Mouse (Mus musculus) forebrain, embryonic 14.5 days (tissue): ENCODE results near the gene Krtap19-5. TPM values are rescaled to one million over a fixed set of nuclear protein-coding genes. Genes with fewer than 3 reads are reported as not detected.

ENCODE experiments used
- ATAC-seq: fragments of 200-750 bp; cut with Nextera tagmentation; 2 replicates; pipeline ENCODE4 v1.8.0; 2017; ENCODE audit warnings: mild to moderate bottlenecking, moderate library complexity
- DNase-seq: peaks from one replicate; pipeline ENCODE4 v3.0.0-alpha.2; 2015; ENCODE audit warnings: low spot score
- H3K27ac ChIP-seq: fragments of 300-500 bp; sonication (generic); 2 replicates; pipeline ENCODE4 v1.5.1; 2014; ENCODE audit warnings: low read depth, mild to moderate bottlenecking, control low read depth, low read length, moderate library complexity
- H3K27me3 ChIP-seq: fragments of 300-500 bp; sonication (generic); replicated peaks from 2 replicates; pipeline ENCODE4 v1.6.1; 2014; ENCODE audit warnings: low read length, control low read depth, mixed read lengths; ENCODE audit not compliant: control insufficient read depth, insufficient read depth
- H3K36me3 ChIP-seq: fragments of 300-500 bp; sonication (generic); 2 replicates; pipeline ENCODE4 v1.6.1; 2014; ENCODE audit warnings: low read length, control low read depth; ENCODE audit not compliant: control insufficient read depth, insufficient read depth
- H3K4me1 ChIP-seq: fragments of 300-500 bp; sonication (generic); 2 replicates; pipeline ENCODE4 v1.6.1; 2014; ENCODE audit warnings: antibody characterized with exemption, low read length, control low read depth; ENCODE audit not compliant: control insufficient read depth, insufficient read depth
- H3K4me2 ChIP-seq: fragments of 300-500 bp; sonication (generic); 2 replicates; pipeline ENCODE4 v1.6.1; 2014; ENCODE audit warnings: mild to moderate bottlenecking, control low read depth, low read length
- H3K4me3 ChIP-seq: fragments of 300-500 bp; sonication (generic); 2 replicates; pipeline ENCODE4 v1.5.1; 2014; ENCODE audit warnings: low read depth, low read length, control low read depth
- H3K9ac ChIP-seq: fragments of 300-500 bp; sonication (generic); 2 replicates; pipeline ENCODE4 v1.6.1; 2014; ENCODE audit warnings: mild to moderate bottlenecking, low read length, control low read depth, moderate library complexity
- H3K9me3 ChIP-seq: fragments of 300-500 bp; sonication (generic); replicated peaks from 2 replicates; pipeline ENCODE4 v1.6.1; 2016; ENCODE audit warnings: low read length, control low read depth, mixed read lengths; ENCODE audit not compliant: control insufficient read depth
- WGBS: fragments of 180-500 bp; shearing (Covaris S2); extraction: QIAGEN DNeasy Blood & Tissue Kit; methylation state at CpG from one replicate; pipeline ENCODE4 v1.1.7; 2014; 5-methylcytosine and 5-hydroxymethylcytosine counted together
- polyA plus RNA-seq: library from polyadenylated mRNA; unstranded; fragments of >200 nt; fragmentation: Nextera tagmentation; extraction: Ambion mirVana; gene quantifications from 2 replicates; pipeline ENCODE4 v1.2.1, GENCODE M21; 2014

Krtap19-5 gene
- not detected in 2 replicates for polyA plus RNA-seq

DNA sequence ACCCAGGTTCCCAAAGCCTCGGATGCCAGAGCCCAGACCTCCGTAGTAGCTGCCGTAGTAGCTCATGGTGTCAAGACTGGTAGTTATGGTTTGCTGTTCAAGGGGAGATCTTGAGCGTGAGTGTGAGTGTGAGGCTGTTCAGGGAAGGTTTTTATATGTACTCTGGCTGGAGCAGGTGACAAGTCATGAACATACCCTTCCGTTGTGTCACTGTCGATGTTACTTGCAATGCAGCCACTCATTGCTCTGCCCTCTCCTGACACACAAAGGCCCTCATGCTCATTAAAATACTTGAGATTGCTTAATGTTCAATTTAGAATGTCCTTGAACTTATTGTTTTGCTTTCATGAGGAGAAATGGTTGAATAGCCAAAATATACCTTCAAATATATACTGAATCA, at the start of gene Krtap19-5:
Gene Krtap19-5, minus strand, starts transcription at position 101 of the 400 bp plus-strand sequence.
- 94% methylated on average over 6 of the region's 6 CpGs for WGBS
- DNase-seq (no peak), ATAC-seq (no peak)
- Histone ChIP-seq H3K4me2 (no peak within 1 kb of the TSS), H3K4me1 (no peaks in the 10 kb centered on the region), H3K27ac (no peak within 1 kb of the TSS), H3K4me3 (no peak within 1 kb of the TSS), H3K9ac (no peak within 1 kb of the TSS), H3K27me3 (no peaks in the 10 kb centered on the region), H3K9me3 (no peaks in the 10 kb centered on the region), H3K36me3 (no peaks in the 10 kb centered on the region)

DNA sequence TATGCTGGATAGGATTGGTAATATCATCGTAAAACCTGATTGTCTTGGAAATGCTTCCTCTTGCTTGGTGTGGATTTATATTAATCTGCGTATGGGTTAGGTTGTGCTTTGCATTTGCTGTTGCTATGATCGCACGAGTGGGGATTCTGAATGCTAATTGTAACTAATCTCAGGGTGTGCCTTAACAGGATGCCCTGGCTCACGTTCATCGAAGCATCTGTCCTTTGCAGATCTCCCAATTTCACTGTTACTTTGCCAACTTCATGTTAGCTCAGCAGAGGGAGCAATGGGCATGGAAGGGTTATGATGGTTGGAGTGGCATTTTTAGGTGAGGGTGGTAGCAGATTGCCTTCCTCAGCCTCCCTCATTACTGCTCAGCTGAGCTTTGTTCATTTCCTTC, 44.8 kb upstream of the Krtap19-5 start:
- 69% methylated on average over 6 of the region's 6 CpGs for WGBS
- peak; percentile 51 for DNase-seq
- Histone ChIP-seq H3K27ac (no peak overlapping the region), H3K9me3 (no peaks in the 10 kb centered on the region), H3K4me3 (no peak overlapping the region), H3K36me3 (no peaks in the 10 kb centered on the region), H3K27me3 (no peaks in the 10 kb centered on the region), H3K4me1 (no peaks in the 10 kb centered on the region), H3K4me2 (no peak overlapping the region), H3K9ac (no peak overlapping the region)
- ATAC-seq, result peak; percentile 50; the same call in 1 of the 2 replicates

DNA sequence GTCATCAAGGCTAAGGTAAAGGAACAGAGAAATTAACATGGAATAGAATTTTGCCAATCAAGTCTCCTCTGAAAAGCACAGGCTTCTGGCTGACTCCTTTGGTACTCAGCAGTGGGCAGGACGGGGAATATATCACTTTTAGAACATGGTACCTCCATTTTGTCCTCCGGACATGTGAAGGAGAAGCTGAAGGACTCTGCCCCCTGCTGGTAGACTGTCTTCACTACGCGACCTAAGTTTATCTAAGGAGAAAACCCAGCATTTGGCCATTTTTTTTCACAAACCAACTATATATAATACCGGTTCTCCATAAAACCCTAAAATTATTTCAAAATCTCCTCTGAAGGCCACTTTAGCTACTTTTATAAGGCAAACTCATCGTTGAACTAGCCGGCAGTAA, 42.0 kb upstream of the Krtap19-5 start:
- Histone ChIP-seq H3K36me3 (no peaks in the 10 kb centered on the region), H3K27ac (no peak overlapping the region), H3K27me3 (no peaks in the 10 kb centered on the region), H3K4me1 (no peaks in the 10 kb centered on the region), H3K4me2 (no peak overlapping the region), H3K9me3 (no peaks in the 10 kb centered on the region), H3K9ac (no peak overlapping the region), H3K4me3 (no peak overlapping the region)
- 78% methylated on average over 7 of the region's 7 CpGs for WGBS
- DNase-seq (peak; percentile 29), ATAC-seq (no peak)

GRCm38 (mm10) chr16:88932165-88932564, 35.9 kb upstream of the Krtap19-5 start, which contains the start of gene Krtap19-9b:
Gene Krtap19-9b, minus strand, starts transcription at chr16:88932265.
- Histone ChIP-seq H3K9ac (no peak within 1 kb of the TSS), H3K4me3 (no peak within 1 kb of the TSS), H3K36me3 (no peaks in the 10 kb centered on the region), H3K27ac (no peak within 1 kb of the TSS), H3K4me2 (no peak within 1 kb of the TSS), H3K9me3 (no peaks in the 10 kb centered on the region), H3K4me1 (no peaks in the 10 kb centered on the region), H3K27me3 (no peaks in the 10 kb centered on the region)
- DNase-seq (no peak), ATAC-seq (no peak)
- 94% methylated on average over 3 of the region's 3 CpGs for WGBS

DNA sequence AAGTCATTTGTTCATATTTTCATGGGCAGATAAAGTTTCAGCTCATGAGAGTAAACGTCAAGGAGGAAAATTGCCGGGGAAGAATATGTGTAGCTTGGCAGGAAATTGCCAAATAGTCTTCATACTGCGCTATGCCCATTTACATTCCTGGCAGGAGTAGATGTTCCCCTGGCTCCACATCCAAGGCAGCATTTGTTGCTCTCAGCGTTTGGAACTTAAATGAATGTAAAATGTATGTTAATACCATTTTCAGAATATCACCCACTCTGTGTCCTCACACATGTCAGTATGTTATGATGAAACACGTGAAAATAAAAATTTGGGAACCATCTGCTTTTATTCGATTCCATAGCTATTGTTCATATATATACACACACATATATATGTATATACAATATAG, 9.4 kb downstream of the Krtap19-5 start:
- H3K27ac ChIP-seq, result no peak overlapping the region
- DNase-seq (peak; percentile 68), ATAC-seq (peak; percentile 63)
- H3K9ac ChIP-seq, result no peak overlapping the region
- WGBS, result 81% methylated on average over 6 of the region's 6 CpGs
- H3K4me2 ChIP-seq, result no peak overlapping the region
- H3K27me3 ChIP-seq, result no peaks in the 10 kb centered on the region
- no peaks in the 10 kb centered on the region for H3K36me3 ChIP-seq
- H3K9me3 ChIP-seq, result no peaks in the 10 kb centered on the region
- H3K4me3 ChIP-seq, result no peak overlapping the region
- H3K4me1 ChIP-seq, result no peaks in the 10 kb centered on the region

DNA sequence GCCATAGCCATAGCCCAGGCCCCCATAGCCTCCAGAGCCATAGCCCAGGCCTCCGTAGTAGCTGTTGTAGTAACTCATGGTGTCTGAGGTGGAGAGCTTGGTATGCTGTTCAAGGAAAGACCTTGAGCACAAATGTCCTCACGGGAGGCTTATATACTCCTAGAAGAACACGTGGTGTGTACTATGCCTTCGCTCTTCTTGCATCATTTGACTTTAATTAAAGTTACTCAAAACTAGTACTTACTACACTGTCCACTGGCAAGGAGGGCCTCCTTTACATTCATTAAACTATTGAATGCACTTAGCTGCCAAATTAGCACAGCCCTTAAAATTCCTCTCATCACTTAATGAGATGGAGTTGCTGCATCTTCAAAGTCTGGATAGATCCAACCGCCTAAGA, 11.3 kb downstream of the Krtap19-5 start, which contains the start of gene Krtap19-4:
Gene Krtap19-4, minus strand, starts transcription at position 101 of the 400 bp plus-strand sequence.
- no peak for ATAC-seq
- no peak within 1 kb of the TSS for H3K27ac ChIP-seq
- H3K4me3 ChIP-seq, result no peak within 1 kb of the TSS
- H3K4me2 ChIP-seq, result no peak within 1 kb of the TSS
- no peak within 1 kb of the TSS for H3K9ac ChIP-seq
- no peaks in the 10 kb centered on the region for H3K4me1 ChIP-seq
- WGBS, result 87% methylated on average over 5 of the region's 5 CpGs
- no peaks in the 10 kb centered on the region for H3K36me3 ChIP-seq
- no peaks in the 10 kb centered on the region for H3K9me3 ChIP-seq
- no peaks in the 10 kb centered on the region for H3K27me3 ChIP-seq
- DNase-seq, result no peak

- no peak within 1 kb of the TSS for H3K4me2 ChIP-seq
- ATAC-seq, result no peak
- no peak for DNase-seq
- no peak within 1 kb of the TSS for H3K4me3 ChIP-seq
- WGBS, result 88% methylated on average over 2 of the region's 2 CpGs
- no peaks in the 10 kb centered on the region for H3K4me1 ChIP-seq
- H3K9ac ChIP-seq, result no peak within 1 kb of the TSS
- H3K27ac ChIP-seq, result no peak within 1 kb of the TSS
- H3K9me3 ChIP-seq, result no peaks in the 10 kb centered on the region
- H3K36me3 ChIP-seq, result no peaks in the 10 kb centered on the region
- H3K27me3 ChIP-seq, result no peaks in the 10 kb centered on the region
These were observed 18.3 kb downstream of the Krtap19-5 start, which contains the start of gene Krtap19-3 for GRCm38 (mm10) chr16:88877938-88878337. Gene Krtap19-3, minus strand, starts transcription at chr16:88878038.

DNA sequence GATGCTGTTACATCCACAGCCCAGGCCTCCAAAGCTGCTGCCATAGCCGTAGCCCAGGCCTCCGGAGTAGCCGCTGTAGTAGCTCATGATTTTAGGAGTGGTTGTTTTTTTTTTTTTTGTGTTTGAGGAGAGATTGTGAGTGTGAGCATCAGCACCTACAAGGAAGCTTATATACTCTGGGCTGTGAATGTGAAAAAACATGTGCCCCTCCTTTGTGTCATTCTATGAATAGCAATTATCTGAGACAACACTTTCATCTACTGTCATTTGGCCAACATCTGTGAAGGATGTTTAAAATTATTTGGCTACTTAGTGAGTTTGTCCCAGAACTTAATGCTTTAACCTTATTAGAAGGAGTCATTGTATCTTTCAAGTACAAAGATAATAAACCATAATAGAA, 22.1 kb downstream of the Krtap19-5 start, which contains the start of gene Krtap19-2:
Gene Krtap19-2, minus strand, starts transcription at position 101 of the 400 bp plus-strand sequence.
- 92% methylated on average over 3 of the region's 3 CpGs for WGBS
- Histone ChIP-seq H3K4me2 (no peak within 1 kb of the TSS), H3K4me1 (no peaks in the 10 kb centered on the region), H3K36me3 (no peaks in the 10 kb centered on the region), H3K9me3 (no peaks in the 10 kb centered on the region), H3K4me3 (no peak within 1 kb of the TSS), H3K27me3 (no peaks in the 10 kb centered on the region), H3K9ac (no peak within 1 kb of the TSS), H3K27ac (no peak within 1 kb of the TSS)
- ATAC-seq (no peak), DNase-seq (no peak)

GRCm38 (mm10) chr16:88869311-88869710, 26.9 kb downstream of the Krtap19-5 start, which contains the start of gene Krtap19-1:
Gene Krtap19-1, minus strand, starts transcription at chr16:88869411.
- Histone ChIP-seq H3K9ac (no peak within 1 kb of the TSS), H3K36me3 (no peaks in the 10 kb centered on the region), H3K27me3 (no peaks in the 10 kb centered on the region), H3K4me1 (no peaks in the 10 kb centered on the region), H3K4me3 (no peak within 1 kb of the TSS), H3K27ac (no peak within 1 kb of the TSS), H3K4me2 (no peak within 1 kb of the TSS), H3K9me3 (no peaks in the 10 kb centered on the region)
- DNase-seq (no peak), ATAC-seq (no peak)
- WGBS, result 87% methylated on average over 6 of the region's 6 CpGs
